Mouse (Mus musculus) neural tube, embryonic 15.5 days (tissue): ENCODE measurements around the gene Gm11084. TPM values are rescaled to one million over a fixed set of nuclear protein-coding genes. Genes with fewer than 3 reads are reported as not detected.
"Not testable (repeated sequence)": the region's sequence is repeated elsewhere in the genome, so short reads cannot be mapped to it uniquely, and the experiment has no call there.

ENCODE experiments used
- ATAC-seq: fragments of 200-750 bp; cut with Nextera tagmentation; 2 replicates; pipeline ENCODE4 v1.8.0; 2017; ENCODE audit warnings: mild to moderate bottlenecking, moderate TSS enrichment, moderate library complexity; ENCODE audit not compliant: low FRiP score
- H3K27ac ChIP-seq: fragments of 300-500 bp; sonication (generic); replicated peaks from 2 replicates; pipeline ENCODE4 v1.5.1; 2015; ENCODE audit warnings: mild to moderate bottlenecking, inconsistent platforms
- H3K27me3 ChIP-seq: fragments of 300-500 bp; sonication (generic); replicated peaks from 2 replicates; pipeline ENCODE4 v1.6.1; 2015; ENCODE audit warnings: inconsistent platforms
- H3K36me3 ChIP-seq: fragments of 300-500 bp; sonication (generic); 2 replicates; pipeline ENCODE4 v1.6.1; 2015; ENCODE audit warnings: inconsistent platforms
- H3K4me1 ChIP-seq: fragments of 300-500 bp; sonication (generic); 2 replicates; pipeline ENCODE4 v1.6.1; 2015; ENCODE audit warnings: inconsistent platforms
- H3K4me2 ChIP-seq: fragments of 300-500 bp; sonication (generic); 2 replicates; pipeline ENCODE4 v1.6.1; 2015; ENCODE audit warnings: inconsistent platforms, mild to moderate bottlenecking, moderate library complexity
- H3K4me3 ChIP-seq: fragments of 300-500 bp; sonication (generic); replicated peaks from 2 replicates; pipeline ENCODE4 v1.5.1; 2015; ENCODE audit warnings: mild to moderate bottlenecking, inconsistent platforms
- H3K9ac ChIP-seq: fragments of 300-500 bp; sonication (generic); replicated peaks from 2 replicates; pipeline ENCODE4 v1.6.1; 2015; ENCODE audit warnings: mild to moderate bottlenecking, inconsistent platforms
- H3K9me3 ChIP-seq: fragments of 300-500 bp; sonication (generic); replicated peaks from 2 replicates; pipeline ENCODE4 v1.6.1; 2016; ENCODE audit warnings: inconsistent platforms
- WGBS: fragments of 180-500 bp; shearing (Covaris S2); methylation state at CpG from one replicate; pipeline ENCODE4 v1.1.7; 2015; ENCODE audit warnings: mixed read lengths; 5-methylcytosine and 5-hydroxymethylcytosine counted together
- polyA plus RNA-seq: library from polyadenylated mRNA; unstranded; fragments of >200 nt; fragmentation: Nextera tagmentation; extraction: Ambion mirVana; gene quantifications from 2 replicates; pipeline ENCODE4 v1.2.1, GENCODE M21; 2015

Gm11084 gene
- not detected in 2 replicates for polyA plus RNA-seq

GRCm38 (mm10) chr2:72986616-72987015 lies at the start of gene Gm11084:
Gm11084 (minus strand) TSS chr2:72986716.
- ATAC-seq = no peak
- Histone ChIP-seq H3K27ac (no peak within 1 kb of the TSS), H3K36me3 (no peaks in the 10 kb centered on the region; the same call in 1 of the 2 replicates), H3K27me3 (no peaks in the 10 kb centered on the region), H3K9me3 (0 out of 2 replicates have a peak, but pooled peaks cover 4% of the 10 kb centered on the region), H3K4me1 (peaks cover 2% of the 10 kb centered on the region), H3K4me3 (no peak within 1 kb of the TSS), H3K9ac (no peak within 1 kb of the TSS), H3K4me2 (no peak within 1 kb of the TSS)
- 93% methylated on average over 5 of the region's 5 CpGs for WGBS

DNA sequence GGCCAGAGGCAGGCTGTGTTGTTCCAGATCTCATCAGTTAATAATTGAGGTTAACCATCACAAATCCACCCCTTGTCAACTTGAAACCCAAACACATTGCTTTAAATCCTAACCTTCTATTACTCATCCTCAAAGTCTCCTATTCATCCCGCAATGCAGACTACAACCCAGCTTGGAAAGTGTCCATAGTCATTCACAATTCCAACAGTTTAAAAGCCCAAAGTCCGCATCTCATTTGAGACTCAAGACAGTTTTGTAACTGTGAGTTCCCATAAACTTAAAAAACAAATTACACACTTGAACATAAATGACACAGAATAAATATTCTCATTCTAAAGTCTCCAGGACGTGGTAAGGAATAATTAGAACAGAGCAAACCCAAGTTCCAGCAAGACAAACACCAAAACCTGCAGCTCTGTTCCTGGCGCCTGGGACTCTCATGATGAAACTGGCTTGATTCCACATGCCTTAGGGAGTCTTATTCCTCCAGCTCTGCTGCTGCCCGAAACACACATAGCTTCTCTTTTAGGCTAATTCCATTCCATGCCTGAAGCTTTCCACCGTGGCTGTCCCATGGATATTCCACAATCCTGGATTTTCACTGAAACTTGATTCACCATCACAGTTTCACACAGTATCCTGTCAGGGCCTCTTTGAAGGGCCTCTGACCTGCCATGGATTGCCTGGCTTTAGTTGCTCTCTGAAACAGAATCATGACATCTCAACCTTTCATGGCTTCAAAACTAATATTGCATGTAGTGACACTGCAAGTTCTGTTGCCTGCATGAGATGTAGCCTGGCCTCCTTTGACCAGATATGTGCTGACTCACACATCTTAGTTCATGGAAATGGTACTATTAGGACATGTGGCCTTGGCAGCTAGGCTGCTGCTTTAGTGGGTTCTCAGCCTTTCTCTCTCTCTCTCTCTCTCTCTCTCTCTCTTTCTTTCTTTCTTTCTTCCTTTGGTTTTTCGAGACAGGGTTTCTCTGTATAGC lies 44.8 kb upstream of the Gm11084 start:
- no peaks in the 10 kb centered on the region for H3K36me3 ChIP-seq
- ATAC-seq = no peak
- H3K27me3 ChIP-seq = no peaks in the 10 kb centered on the region
- H3K27ac ChIP-seq = no peak overlapping the region
- H3K4me3 ChIP-seq = no peak overlapping the region
- no peak overlapping the region for H3K9ac ChIP-seq
- no peaks in the 10 kb centered on the region for H3K4me1 ChIP-seq
- H3K4me2 ChIP-seq = no peak overlapping the region
- no peaks in the 10 kb centered on the region for H3K9me3 ChIP-seq
- 80% methylated on average over 7 of the region's 7 CpGs for WGBS

GRCm38 (mm10) chr2:73029846-73030245 lies 43.3 kb upstream of the Gm11084 start:
- 86% methylated on average over 3 of the region's 3 CpGs for WGBS
- no peak overlapping the region for H3K27ac ChIP-seq
- H3K4me2 ChIP-seq = no peak overlapping the region
- H3K36me3 ChIP-seq = no peaks in the 10 kb centered on the region
- no peak overlapping the region for H3K4me3 ChIP-seq
- H3K4me1 ChIP-seq = no peaks in the 10 kb centered on the region
- no peak for ATAC-seq
- no peak overlapping the region for H3K9ac ChIP-seq
- H3K27me3 ChIP-seq = no peaks in the 10 kb centered on the region
- H3K9me3 ChIP-seq = no peaks in the 10 kb centered on the region

DNA sequence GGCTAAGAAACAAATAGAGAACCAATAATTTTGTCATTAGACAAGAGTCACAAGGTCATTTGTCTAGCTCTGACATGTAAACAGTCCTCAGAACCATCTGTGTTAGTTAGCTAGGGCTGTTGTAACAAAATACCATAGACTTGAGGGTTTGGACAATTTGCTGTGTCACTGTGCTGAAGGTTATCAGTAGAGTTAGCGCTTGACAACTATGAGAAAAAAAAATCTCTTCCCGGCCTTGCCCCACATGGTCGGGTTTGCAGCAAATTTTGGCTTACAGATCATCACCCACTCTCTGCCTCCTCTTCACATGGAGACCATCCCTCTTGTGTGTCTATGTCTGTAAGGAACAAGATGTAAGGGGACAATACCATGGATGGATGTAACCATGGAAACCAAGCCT lies 41.5 kb upstream of the Gm11084 start:
- Histone ChIP-seq H3K27me3 (no peaks in the 10 kb centered on the region), H3K9ac (no peak overlapping the region), H3K4me2 (no peak overlapping the region), H3K9me3 (no peaks in the 10 kb centered on the region), H3K4me3 (no peak overlapping the region), H3K36me3 (no peaks in the 10 kb centered on the region), H3K27ac (no peak overlapping the region), H3K4me1 (no peaks in the 10 kb centered on the region)
- 85% methylated on average over 3 of the region's 3 CpGs for WGBS
- no peak for ATAC-seq

GRCm38 (mm10) chr2:73027126-73027525 lies 40.6 kb upstream of the Gm11084 start:
- no peak overlapping the region for H3K27ac ChIP-seq
- ATAC-seq = no peak
- 53% methylated on average over 3 of the region's 3 CpGs for WGBS
- no peaks in the 10 kb centered on the region for H3K36me3 ChIP-seq
- H3K4me3 ChIP-seq = no peak overlapping the region
- H3K4me2 ChIP-seq = no peak overlapping the region
- no peaks in the 10 kb centered on the region for H3K9me3 ChIP-seq
- no peak overlapping the region for H3K9ac ChIP-seq
- no peaks in the 10 kb centered on the region for H3K4me1 ChIP-seq
- no peaks in the 10 kb centered on the region for H3K27me3 ChIP-seq

GRCm38 (mm10) chr2:73023803-73024202 lies 37.3 kb upstream of the Gm11084 start:
- Histone ChIP-seq H3K4me3 (no peak overlapping the region), H3K27me3 (no peaks in the 10 kb centered on the region), H3K9ac (no peak overlapping the region), H3K27ac (no peak overlapping the region), H3K9me3 (no peaks in the 10 kb centered on the region), H3K36me3 (no peaks in the 10 kb centered on the region), H3K4me1 (no peaks in the 10 kb centered on the region), H3K4me2 (no peak overlapping the region)
- WGBS = 53% methylated on average over 6 of the region's 6 CpGs
- ATAC-seq = no peak

- 85% methylated on average over 6 of the region's 6 CpGs for WGBS
- no peak for ATAC-seq
Measured at GRCm38 (mm10) chr2:73021046-73021445, 34.5 kb upstream of the Gm11084 start.

GRCm38 (mm10) chr2:73019371-73020146 lies 33.0 kb upstream of the Gm11084 start:
- ATAC-seq = no peak
- no peak overlapping the region for H3K9ac ChIP-seq
- no peaks in the 10 kb centered on the region for H3K27me3 ChIP-seq
- 69% methylated on average over 9 of the region's 9 CpGs for WGBS
- no peak overlapping the region for H3K4me2 ChIP-seq
- H3K36me3 ChIP-seq = no peaks in the 10 kb centered on the region
- no peak overlapping the region for H3K27ac ChIP-seq
- H3K4me1 ChIP-seq = no peaks in the 10 kb centered on the region
- H3K4me3 ChIP-seq = no peak overlapping the region
- H3K9me3 ChIP-seq = no peaks in the 10 kb centered on the region

More at GRCm38 (mm10) chr2:73021046-73021445, 34.5 kb upstream of the Gm11084 start:
- no peaks in the 10 kb centered on the region for H3K9me3 ChIP-seq
- H3K4me1 ChIP-seq = no peaks in the 10 kb centered on the region
- no peaks in the 10 kb centered on the region for H3K27me3 ChIP-seq
- no peak overlapping the region for H3K27ac ChIP-seq
- H3K4me3 ChIP-seq = no peak overlapping the region
- H3K36me3 ChIP-seq = no peaks in the 10 kb centered on the region
- H3K4me2 ChIP-seq = no peak overlapping the region
- H3K9ac ChIP-seq = no peak overlapping the region

DNA sequence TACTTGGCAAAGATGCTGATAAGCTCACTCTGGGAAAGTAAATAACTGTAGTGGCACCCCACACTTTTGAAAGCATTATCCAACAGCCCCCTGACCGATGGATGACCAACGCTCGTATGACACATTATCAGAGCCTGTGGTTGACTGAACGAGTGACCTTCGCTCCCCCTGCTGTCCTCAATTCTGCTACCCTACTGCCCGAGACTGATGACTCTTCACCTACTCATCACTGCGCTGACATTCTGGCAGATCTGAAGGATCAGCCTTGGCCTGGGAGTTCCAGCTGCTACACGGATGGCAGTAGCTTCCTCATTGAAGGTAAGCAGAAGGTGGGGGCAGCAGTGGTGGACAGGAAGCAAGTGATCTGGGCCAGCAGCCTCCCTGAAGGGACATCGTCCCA lies 27.5 kb upstream of the Gm11084 start:
- H3K27me3 ChIP-seq, H3K4me2 ChIP-seq, H3K4me3 ChIP-seq, H3K27ac ChIP-seq, H3K36me3 ChIP-seq, ATAC-seq, H3K9ac ChIP-seq, H3K4me1 ChIP-seq, H3K9me3 ChIP-seq: not testable (repeated sequence)
- 88% methylated on average over 9 of the region's 9 CpGs for WGBS

- Histone ChIP-seq H3K36me3 (no peaks in the 10 kb centered on the region), H3K4me3 (no peak overlapping the region), H3K4me2 (no peak overlapping the region), H3K27ac (no peak overlapping the region), H3K27me3 (no peaks in the 10 kb centered on the region), H3K9me3 (peaks cover 6% of the 10 kb centered on the region; the same call in 1 of the 2 replicates), H3K4me1 (no peaks in the 10 kb centered on the region), H3K9ac (no peak overlapping the region)
- WGBS = 74% methylated on average over 19 of the region's 20 CpGs
- ATAC-seq = no peak
Measured at GRCm38 (mm10) chr2:73012636-73013035, 26.1 kb upstream of the Gm11084 start.

- no peak for ATAC-seq
- Histone ChIP-seq H3K27me3 (no peaks in the 10 kb centered on the region), H3K4me3 (no peak overlapping the region), H3K9ac (no peak overlapping the region), H3K9me3 (peaks cover 6% of the 10 kb centered on the region; the same call in 1 of the 2 replicates), H3K4me2 (no peak overlapping the region), H3K36me3 (no peaks in the 10 kb centered on the region), H3K4me1 (peaks cover 19% of the 10 kb centered on the region), H3K27ac (no peak overlapping the region)
- 93% methylated on average over 9 of the region's 9 CpGs for WGBS
Measured at GRCm38 (mm10) chr2:73007472-73007871, 21.0 kb upstream of the Gm11084 start.
